Mouse (Mus musculus): ENCODE measurements around the gene Sash1. TPM values are rescaled to one million over a fixed set of nuclear protein-coding genes. Genes with fewer than 3 reads are reported as not detected.

Gene Sash1
- polyA plus RNA-seq, 1 experiment from 2014 or later = 6.1 TPM

GRCm38 (mm10) chr10:8898099-8898777, 12.4 kb upstream of the Sash1 start:
- WGBS = 74% methylated on average over 5 of the region's 5 CpGs
- Histone ChIP-seq H3K36me3 (no peaks in the 10 kb centered on the region), H3K4me1 (peaks cover 13% of the 10 kb centered on the region), H3K4me2 (no peak overlapping the region), H3K9ac (no peak overlapping the region), H3K27ac (no peak overlapping the region), H3K9me3 (no peaks in the 10 kb centered on the region), H3K4me3 (no peak overlapping the region), H3K27me3 (no peaks in the 10 kb centered on the region)
- ATAC-seq (ENCODE audit: borderline replicate concordance, extremely low read depth, low FRiP score, low TSS enrichment) = no peak

GRCm38 (mm10) chr10:8894965-8895515, 9.2 kb upstream of the Sash1 start:
- WGBS = 81% methylated on average over 6 of the region's 6 CpGs
- Histone ChIP-seq H3K4me2 (no peak overlapping the region), H3K9ac (no peak overlapping the region), H3K9me3 (no peaks in the 10 kb centered on the region), H3K27me3 (no peaks in the 10 kb centered on the region), H3K27ac (no peak overlapping the region), H3K4me1 (peaks cover 13% of the 10 kb centered on the region), H3K4me3 (no peak overlapping the region), H3K36me3 (no peaks in the 10 kb centered on the region)
- no peak for ATAC-seq (ENCODE audit: borderline replicate concordance, extremely low read depth, low FRiP score, low TSS enrichment)

GRCm38 (mm10) chr10:8890511-8890910, 4.6 kb upstream of the Sash1 start:
- Histone ChIP-seq H3K4me1 (peaks cover 7% of the 10 kb centered on the region), H3K4me3 (no peak overlapping the region), H3K4me2 (no peak overlapping the region), H3K9me3 (no peaks in the 10 kb centered on the region), H3K27me3 (no peaks in the 10 kb centered on the region), H3K36me3 (no peaks in the 10 kb centered on the region), H3K9ac (no peak overlapping the region), H3K27ac (no peak overlapping the region)
- no peak for ATAC-seq (ENCODE audit: borderline replicate concordance, extremely low read depth, low FRiP score, low TSS enrichment)
- 64% methylated on average over 4 of the region's 4 CpGs for WGBS

GRCm38 (mm10) chr10:8889341-8889740, 3.5 kb upstream of the Sash1 start:
- Histone ChIP-seq H3K9ac (no peak overlapping the region), H3K4me1 (peaks cover 12% of the 10 kb centered on the region), H3K4me2 (no peak overlapping the region), H3K27ac (no peak overlapping the region), H3K36me3 (no peaks in the 10 kb centered on the region), H3K4me3 (no peak overlapping the region), H3K27me3 (no peaks in the 10 kb centered on the region), H3K9me3 (no peaks in the 10 kb centered on the region)
- no peak for ATAC-seq (ENCODE audit: borderline replicate concordance, extremely low read depth, low FRiP score, low TSS enrichment)
- 49% methylated on average over 4 of the region's 4 CpGs for WGBS

- Histone ChIP-seq H3K4me3 (peak overlapping the region; percentile 86), H3K4me1 (peaks cover 24% of the 10 kb centered on the region)
Observed at GRCm38 (mm10) chr10:8886528-8886854, 621 bp upstream of the Sash1 start.

GRCm38 (mm10) chr10:8885201-8885600, 669 bp downstream of the Sash1 start:
- H3K4me3 ChIP-seq = peak overlapping the region; percentile 86
- H3K27me3 ChIP-seq = no peaks in the 10 kb centered on the region
- H3K4me1 ChIP-seq = peaks cover 24% of the 10 kb centered on the region
- peak overlapping the region; percentile 99 for H3K27ac ChIP-seq
- WGBS = 3% methylated on average over 11 of the region's 11 CpGs
- peak overlapping the region; percentile 74 for H3K4me2 ChIP-seq
- no peaks in the 10 kb centered on the region for H3K36me3 ChIP-seq
- peak overlapping the region; percentile 79 for H3K9ac ChIP-seq
- ATAC-seq (ENCODE audit: borderline replicate concordance, extremely low read depth, low FRiP score, low TSS enrichment) = no peak
- no peaks in the 10 kb centered on the region for H3K9me3 ChIP-seq

More at GRCm38 (mm10) chr10:8886528-8886854, 621 bp upstream of the Sash1 start:
- Histone ChIP-seq H3K36me3 (no peaks in the 10 kb centered on the region), H3K9me3 (no peaks in the 10 kb centered on the region), H3K9ac (peak overlapping the region; percentile 79), H3K27ac (peak overlapping the region; percentile 99), H3K4me2 (peak overlapping the region; percentile 74), H3K27me3 (no peaks in the 10 kb centered on the region)
- under 1% methylated on average over 14 of the region's 14 CpGs for WGBS
- ATAC-seq (ENCODE audit: borderline replicate concordance, extremely low read depth, low FRiP score, low TSS enrichment) = peak; percentile 9; the same call in 1 of the 2 replicates

GRCm38 (mm10) chr10:8884565-8884964, 1.3 kb downstream of the Sash1 start:
- H3K4me1 ChIP-seq = peaks cover 24% of the 10 kb centered on the region
- 30% methylated on average over 5 of the region's 5 CpGs for WGBS
- H3K9me3 ChIP-seq = no peaks in the 10 kb centered on the region
- no peak for ATAC-seq (ENCODE audit: borderline replicate concordance, extremely low read depth, low FRiP score, low TSS enrichment)
- 0 out of 2 replicates have a peak overlapping the region, but pooled peaks have one; percentile 79 for H3K9ac ChIP-seq
- peak overlapping the region; percentile 74 for H3K4me2 ChIP-seq
- H3K4me3 ChIP-seq = peak overlapping the region; percentile 86
- no peak overlapping the region for H3K27ac ChIP-seq
- H3K36me3 ChIP-seq = no peaks in the 10 kb centered on the region
- H3K27me3 ChIP-seq = no peaks in the 10 kb centered on the region

- ATAC-seq (ENCODE audit: borderline replicate concordance, extremely low read depth, low FRiP score, low TSS enrichment) = no peak
- peak overlapping the region; percentile 74 for H3K4me2 ChIP-seq
- H3K27me3 ChIP-seq = no peaks in the 10 kb centered on the region
- H3K4me1 ChIP-seq = peaks cover 28% of the 10 kb centered on the region
- 9% methylated on average over 4 of the region's 4 CpGs for WGBS
- H3K36me3 ChIP-seq = no peaks in the 10 kb centered on the region
- peak overlapping the region; percentile 34; the same call in 1 of the 2 replicates for H3K27ac ChIP-seq
- H3K9ac ChIP-seq = no peak overlapping the region
- peak overlapping the region; percentile 22 for H3K4me3 ChIP-seq
- H3K9me3 ChIP-seq = no peaks in the 10 kb centered on the region
Observed at GRCm38 (mm10) chr10:8883686-8884085, 2.2 kb downstream of the Sash1 start.

GRCm38 (mm10) chr10:8881736-8882135, 4.1 kb downstream of the Sash1 start:
- 44% methylated on average over 2 of the region's 2 CpGs for WGBS

GRCm38 (mm10) chr10:8880950-8881675, 4.8 kb downstream of the Sash1 start:
- ATAC-seq (ENCODE audit: borderline replicate concordance, extremely low read depth, low FRiP score, low TSS enrichment) = no peak
- no peak overlapping the region for H3K4me3 ChIP-seq
- peaks cover 24% of the 10 kb centered on the region for H3K4me1 ChIP-seq
- no peak overlapping the region for H3K9ac ChIP-seq
- 67% methylated on average over 15 of the region's 15 CpGs for WGBS
- no peaks in the 10 kb centered on the region for H3K27me3 ChIP-seq
- no peaks in the 10 kb centered on the region for H3K36me3 ChIP-seq
- H3K4me2 ChIP-seq = no peak overlapping the region
- 0 out of 2 replicates have a peak, but pooled peaks cover 3% of the 10 kb centered on the region for H3K9me3 ChIP-seq
- no peak overlapping the region for H3K27ac ChIP-seq

More at GRCm38 (mm10) chr10:8881736-8882135, 4.1 kb downstream of the Sash1 start:
- peaks cover 24% of the 10 kb centered on the region for H3K4me1 ChIP-seq
- H3K27ac ChIP-seq = no peak overlapping the region
- no peak overlapping the region for H3K9ac ChIP-seq
- no peak overlapping the region for H3K4me3 ChIP-seq
- 0 out of 2 replicates have a peak, but pooled peaks cover 3% of the 10 kb centered on the region for H3K9me3 ChIP-seq
- no peaks in the 10 kb centered on the region for H3K36me3 ChIP-seq
- no peak for ATAC-seq (ENCODE audit: borderline replicate concordance, extremely low read depth, low FRiP score, low TSS enrichment)
- H3K4me2 ChIP-seq = no peak overlapping the region
- H3K27me3 ChIP-seq = no peaks in the 10 kb centered on the region

- H3K27me3 ChIP-seq = no peaks in the 10 kb centered on the region
- H3K9ac ChIP-seq = no peak overlapping the region
- H3K36me3 ChIP-seq = no peaks in the 10 kb centered on the region
- peaks cover 28% of the 10 kb centered on the region for H3K4me1 ChIP-seq
- WGBS = 21% methylated on average over 9 of the region's 9 CpGs
- 0 out of 2 replicates have a peak, but pooled peaks cover 3% of the 10 kb centered on the region for H3K9me3 ChIP-seq
- ATAC-seq (ENCODE audit: borderline replicate concordance, extremely low read depth, low FRiP score, low TSS enrichment) = 0 out of 2 replicates have a peak, but pooled peaks have one; percentile 25
- no peak overlapping the region for H3K27ac ChIP-seq
- H3K4me3 ChIP-seq = no peak overlapping the region; the same call in 1 of the 2 replicates
- H3K4me2 ChIP-seq = peak overlapping the region; percentile 33
Observed at GRCm38 (mm10) chr10:8878824-8879223, 7.0 kb downstream of the Sash1 start.

GRCm38 (mm10) chr10:8878381-8878780, 7.5 kb downstream of the Sash1 start:
- Histone ChIP-seq H3K4me2 (peak overlapping the region; percentile 33; the same call in 1 of the 2 replicates), H3K4me3 (peak overlapping the region; percentile 16; the same call in 1 of the 2 replicates), H3K9me3 (0 out of 2 replicates have a peak, but pooled peaks cover 3% of the 10 kb centered on the region), H3K27me3 (no peaks in the 10 kb centered on the region), H3K36me3 (no peaks in the 10 kb centered on the region), H3K9ac (no peak overlapping the region), H3K27ac (no peak overlapping the region), H3K4me1 (peaks cover 29% of the 10 kb centered on the region)
- WGBS = 58% methylated on average over 13 of the region's 13 CpGs
- no peak for ATAC-seq (ENCODE audit: borderline replicate concordance, extremely low read depth, low FRiP score, low TSS enrichment)
